Mouse (Mus musculus) thymus, postnatal 36 days (tissue): ENCODE data around the gene Gm15093.
"Not testable (repeated sequence)": the region's sequence is repeated elsewhere in the genome, so short reads cannot be mapped to it uniquely, and the experiment has no call there.

Experiments
- DNase-seq, 2 experiments: peaks; one replicate each; pipeline ENCODE4 v3.0.0; 2022; ENCODE audit warnings: mixed read lengths in 2 of 2

Gm15093 gene

DNA sequence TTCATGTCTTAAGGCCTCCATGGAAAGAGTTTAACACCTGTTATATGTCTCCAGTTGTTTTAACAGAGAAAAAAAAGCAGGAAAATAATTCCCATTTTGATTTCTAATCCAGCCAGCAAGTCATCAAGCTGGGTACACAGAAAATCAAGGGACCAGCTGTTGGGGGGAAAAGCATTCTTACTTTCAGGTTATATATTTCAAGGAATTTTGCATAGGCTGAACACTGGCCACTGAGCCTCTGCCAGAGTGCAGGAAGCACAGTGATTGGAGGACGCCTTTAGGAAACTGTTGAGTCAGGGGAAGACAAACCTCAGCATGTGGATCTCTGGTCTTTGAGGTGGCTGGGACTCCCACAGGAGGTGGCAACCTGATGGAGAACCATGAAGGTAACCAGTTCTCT, at the start of gene Gm15093:
TSS of gene Gm15093 (plus strand) at position 301 of the 400 bp plus-strand sequence.
- DNase-seq, result not testable (repeated sequence)
